In the genomic region with DNA sequence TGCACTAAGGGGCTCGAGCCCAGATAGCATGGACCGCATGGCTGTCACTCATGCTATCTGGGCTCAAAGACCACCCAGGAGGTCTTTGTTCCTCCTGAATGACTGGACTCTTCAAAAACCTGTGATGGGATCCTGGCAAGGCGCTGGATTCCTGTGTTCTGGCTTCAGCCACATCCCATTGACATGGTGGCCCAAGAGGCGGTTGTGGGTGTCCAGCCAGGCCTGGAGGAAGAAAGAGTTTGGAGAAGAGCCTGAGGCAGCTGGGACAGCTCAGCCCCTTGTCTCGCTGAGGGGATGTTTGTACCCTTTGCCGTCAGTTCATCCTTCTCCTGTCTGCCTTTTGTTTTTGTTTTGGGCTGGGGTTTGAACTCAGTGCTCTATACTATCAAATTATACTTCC, we compare ENCODE assay signal across 13 mouse cellular contexts. TPM values are rescaled to one million over a fixed set of nuclear protein-coding genes. Genes with fewer than 3 reads are reported as not detected.
DNase-seq lines count a peak whose midpoint lies in the region; ATAC-seq and TF ChIP-seq lines count a peak whose summit lies in the region.
"Had no signal": no experiment of that assay in that cellular context is flagged by ENCODE, and none has a peak within 500 bp of the region (broad histone marks: within the 10 kb centered on the region; RNA-seq: fewer than 3 reads in every experiment).

No protein-coding gene starts in this region.

- TF ChIP-seq CTCF in midbrain, postnatal 0 days (IDR thresholded peaks at IDR 0.05) = no peak

- no peaks in the 10 kb centered on the region for H3K9me3 ChIP-seq in midbrain, postnatal 0 days (ENCODE audit: low read length)
- H3K9me3 ChIP-seq in midbrain, embryonic 15.5 days = no peaks in the 10 kb centered on the region
- H3K9me3 ChIP-seq in stomach, embryonic 16.5 days (replicated peaks; ENCODE audit: control insufficient read depth, low read length) = no peaks in the 10 kb centered on the region
- H3K9me3 ChIP-seq: limb, embryonic 15.5 days; midbrain, embryonic 12.5 days had no signal

- intact Hi-C loops in gastrocnemius, postnatal 14 days (cut with DNase I; ENCODE audit: low total_unique reads) = no loop called here

- H3K4me2 ChIP-seq in midbrain, postnatal 0 days (ENCODE audit: low read depth, low read length, poor library complexity, severe bottlenecking) = no peak overlapping the region
- H3K4me2 ChIP-seq in midbrain, embryonic 15.5 days = no peak overlapping the region
- H3K4me2 ChIP-seq in stomach, embryonic 16.5 days (ENCODE audit: low read depth, low read length) = no peak overlapping the region
- H3K4me2 ChIP-seq: limb, embryonic 15.5 days; midbrain, embryonic 12.5 days had no signal

- H3K4me3 ChIP-seq in midbrain, postnatal 0 days (ENCODE audit: low read depth, low read length) = no peak overlapping the region
- no peak overlapping the region for H3K4me3 ChIP-seq in midbrain, embryonic 15.5 days
- no peak overlapping the region for H3K4me3 ChIP-seq in stomach, embryonic 16.5 days (replicated peaks; ENCODE audit: low read length)
- H3K4me3 ChIP-seq: limb, embryonic 15.5 days; midbrain, embryonic 12.5 days had no signal

- DNase-seq in gastrocnemius, postnatal 14 days = peak; percentile 36
- no peak for DNase-seq in gastrocnemius, postnatal 4 days (ENCODE audit: low spot score in 2 of 2)
- DNase-seq in midbrain, postnatal 0 days (ENCODE audit: low spot score) = no peak
- DNase-seq in kidney, postnatal 36 days = peak; percentile 50 to 56
- DNase-seq in testis, postnatal 14 days (ENCODE audit: low spot score) = no peak
- no peak for DNase-seq in urinary bladder, postnatal 10 days (ENCODE audit: low spot score)
- DNase-seq: adrenal gland, postnatal 10 days; cerebellum, adult 11-12 months had no signal

- no peaks in the 10 kb centered on the region for H3K27me3 ChIP-seq in midbrain, postnatal 0 days (ENCODE audit: insufficient read depth, low read length)
- H3K27me3 ChIP-seq in midbrain, embryonic 15.5 days (replicated peaks) = no peaks in the 10 kb centered on the region
- no peaks in the 10 kb centered on the region for H3K27me3 ChIP-seq in stomach, embryonic 16.5 days (ENCODE audit: control insufficient read depth, insufficient read depth, low read length)
- H3K27me3 ChIP-seq: limb, embryonic 15.5 days; midbrain, embryonic 12.5 days had no signal

- ATAC-seq in midbrain, postnatal 0 days (ENCODE audit: low FRiP score) = no peak
- ATAC-seq in midbrain, embryonic 15.5 days (replicated peaks) = no peak
- no peak for ATAC-seq in stomach, embryonic 16.5 days (ENCODE audit: insufficient read depth, low FRiP score)

- H3K4me1 ChIP-seq in midbrain, postnatal 0 days (ENCODE audit: insufficient read depth, low read length) = no peaks in the 10 kb centered on the region
- H3K4me1 ChIP-seq in midbrain, embryonic 15.5 days = peaks cover 6% of the 10 kb centered on the region
- peaks cover 28% of the 10 kb centered on the region for H3K4me1 ChIP-seq in stomach, embryonic 16.5 days (ENCODE audit: control insufficient read depth, insufficient read depth, low read length)

- H3K36me3 ChIP-seq in midbrain, postnatal 0 days (ENCODE audit: insufficient read depth, low read length) = peaks cover 5% of the 10 kb centered on the region; the same call in 1 of the 2 replicates
- H3K36me3 ChIP-seq in midbrain, embryonic 15.5 days (replicated peaks) = no peaks in the 10 kb centered on the region
- H3K36me3 ChIP-seq in stomach, embryonic 16.5 days (ENCODE audit: control insufficient read depth, insufficient read depth, low read length) = no peaks in the 10 kb centered on the region; the same call in 1 of the 2 replicates

- H3K9ac ChIP-seq in midbrain, postnatal 0 days (replicated peaks; ENCODE audit: low read length, poor library complexity, severe bottlenecking) = 0 out of 2 replicates have a peak overlapping the region, but pooled peaks have one; percentile 3
- H3K9ac ChIP-seq in midbrain, embryonic 15.5 days = no peak overlapping the region
- H3K9ac ChIP-seq in stomach, embryonic 16.5 days (ENCODE audit: low read length) = no peak overlapping the region
- H3K9ac ChIP-seq: limb, embryonic 15.5 days had no signal

- no peak overlapping the region for H3K27ac ChIP-seq in midbrain, postnatal 0 days (ENCODE audit: low read depth, low read length)
- H3K27ac ChIP-seq in midbrain, embryonic 15.5 days = no peak overlapping the region
- peak overlapping the region; percentile 85 for H3K27ac ChIP-seq in stomach, embryonic 16.5 days (ENCODE audit: low read length)
- H3K27ac ChIP-seq: limb, embryonic 15.5 days; midbrain, embryonic 12.5 days had no signal

- 29% methylated on average over 6 of the region's 6 CpGs for WGBS in midbrain, postnatal 0 days
- 24% methylated on average over 6 of the region's 6 CpGs for WGBS in midbrain, embryonic 15.5 days
- 57% methylated on average over 6 of the region's 6 CpGs for WGBS in stomach, embryonic 16.5 days

RNA-seq across cellular contexts. Expression of gene Pih1d1, which starts 4.6 kb away (rescaled TPM):
- 10 to 100 TPM; 40.0 to 42.4 TPM for total RNA-seq in gastrocnemius, postnatal 14 days (2021)
- total RNA-seq in gastrocnemius, postnatal 4 days (2021) = 10 to 100 TPM; 52.1 to 59.3 TPM
- 104 and 124 TPM in 2 replicates for total RNA-seq in midbrain, postnatal 0 days (2014; rRNA removed)
- 77.1 and 81.6 TPM in 2 replicates for polyA plus RNA-seq in midbrain, postnatal 0 days (2015; fragmentation: Nextera tagmentation; extraction: Ambion mirVana)
- 87.1 and 90.0 TPM in 2 replicates for polyA plus RNA-seq in midbrain, embryonic 15.5 days (2015; fragmentation: Nextera tagmentation; extraction: Ambion mirVana)
- 81.0 and 81.9 TPM in 2 replicates for polyA plus RNA-seq in stomach, embryonic 16.5 days (2015; fragmentation: Nextera tagmentation; extraction: Ambion mirVana)

RNA-seq across cellular contexts. Expression of gene Aldh16a1, which starts 4.8 kb away (rescaled TPM):
- 10 to 100 TPM; 21.4 to 23.2 TPM for total RNA-seq in gastrocnemius, postnatal 14 days (2021)
- 10 to 100 TPM; 34.8 to 51.6 TPM for total RNA-seq in gastrocnemius, postnatal 4 days (2021)
- total RNA-seq in midbrain, postnatal 0 days (2014; rRNA removed) = 18.9 and 22.0 TPM in 2 replicates
- 12.9 and 15.2 TPM in 2 replicates for polyA plus RNA-seq in midbrain, postnatal 0 days (2015; fragmentation: Nextera tagmentation; extraction: Ambion mirVana)
- 16.1 and 19.8 TPM in 2 replicates for polyA plus RNA-seq in midbrain, embryonic 15.5 days (2015; fragmentation: Nextera tagmentation; extraction: Ambion mirVana)
- 39.5 and 49.2 TPM in 2 replicates for polyA plus RNA-seq in stomach, embryonic 16.5 days (2015; fragmentation: Nextera tagmentation; extraction: Ambion mirVana)

RNA-seq across cellular contexts. Expression of gene Flt3l, which starts 13.3 kb away (rescaled TPM):
- total RNA-seq in gastrocnemius, postnatal 14 days (2021) = 1 to 10 TPM; 1.9 to 2.5 TPM
- 1 to 10 TPM; 2.4 to 5.1 TPM for total RNA-seq in gastrocnemius, postnatal 4 days (2021)
- 3.4 and 7.8 TPM in 2 replicates for total RNA-seq in midbrain, postnatal 0 days (2014; rRNA removed)
- 1.3 and 1.7 TPM in 2 replicates for polyA plus RNA-seq in midbrain, postnatal 0 days (2015; fragmentation: Nextera tagmentation; extraction: Ambion mirVana)
- polyA plus RNA-seq in midbrain, embryonic 15.5 days (2015; fragmentation: Nextera tagmentation; extraction: Ambion mirVana) = 2.1 and 2.3 TPM in 2 replicates
- 2.2 and 2.8 TPM in 2 replicates for polyA plus RNA-seq in stomach, embryonic 16.5 days (2015; fragmentation: Nextera tagmentation; extraction: Ambion mirVana)

RNA-seq across cellular contexts. Expression of gene Gm45713, which starts 13.5 kb away (rescaled TPM):
- not detected for total RNA-seq in gastrocnemius, postnatal 14 days (2021)
- total RNA-seq in gastrocnemius, postnatal 4 days (2021) = under 1 TPM in 1 of 2 experiments, not detected in 1; 0.34 TPM
- 2.0 TPM in 1 of 2 replicates, not detected in the other for total RNA-seq in midbrain, postnatal 0 days (2014; rRNA removed)
- polyA plus RNA-seq in midbrain, postnatal 0 days (2015; fragmentation: Nextera tagmentation; extraction: Ambion mirVana) = 0.39 TPM in 1 of 2 replicates, not detected in the other
- not detected in 2 replicates for polyA plus RNA-seq in midbrain, embryonic 15.5 days (2015; fragmentation: Nextera tagmentation; extraction: Ambion mirVana)
- not detected in 2 replicates for polyA plus RNA-seq in stomach, embryonic 16.5 days (2015; fragmentation: Nextera tagmentation; extraction: Ambion mirVana)
- total RNA-seq: adrenal gland, postnatal 10 days had no signal
- polyA plus RNA-seq: limb, embryonic 15.5 days had no signal

RNA-seq across cellular contexts. Expression of gene Slc17a7, which starts 14.2 kb away (rescaled TPM):
- total RNA-seq in gastrocnemius, postnatal 14 days (2021) = 1 to 10 TPM; 3.6 to 4.3 TPM
- 1 to 10 TPM; 2.6 to 3.0 TPM for total RNA-seq in gastrocnemius, postnatal 4 days (2021)
- 1.9 and 2.5 TPM in 2 replicates for total RNA-seq in midbrain, postnatal 0 days (2014; rRNA removed)
- 0.95 and 0.96 TPM in 2 replicates for polyA plus RNA-seq in midbrain, postnatal 0 days (2015; fragmentation: Nextera tagmentation; extraction: Ambion mirVana)
- 0.59 and 1.0 TPM in 2 replicates for polyA plus RNA-seq in midbrain, embryonic 15.5 days (2015; fragmentation: Nextera tagmentation; extraction: Ambion mirVana)
- polyA plus RNA-seq in stomach, embryonic 16.5 days (2015; fragmentation: Nextera tagmentation; extraction: Ambion mirVana) = 0.15 and 0.22 TPM in 2 replicates
- total RNA-seq: neutrophil, adult 5-6 weeks had no signal

Comparison
In these comparisons a context has a peak if more than half of its experiments do, and no peak if none do; other contexts are left out.
1. DNase-seq: peak in gastrocnemius, postnatal 14 days (single experiment) and kidney, postnatal 36 days (2 of 2); none in gastrocnemius, postnatal 4 days (0 of 2), midbrain, postnatal 0 days (single experiment), testis, postnatal 14 days (single experiment) and urinary bladder, postnatal 10 days (single experiment).